Mouse (Mus musculus): ENCODE measurements at regions not wholly inside any gene's neighbourhood (a gene's known extent, or its start where the extent isn't known, plus 50 kb on each side); places are given as distances from the start of the nearest gene placed in this dataset.
A peak's percentile ranks its signal among the peaks of the same experiment; 100 is the strongest.

- no peak overlapping the region for H3K4me3 ChIP-seq (ENCODE audit: low read depth, low read length)
- DNase-seq (ENCODE audit: low spot score) (no peak), ATAC-seq (ENCODE audit: low FRiP score) (no peak)
- WGBS = 95% methylated on average over 8 of the region's 8 CpGs
- H3K9me3 ChIP-seq (ENCODE audit: control insufficient read depth, low read length) = no peaks in the 10 kb centered on the region
- H3K27ac ChIP-seq (ENCODE audit: low read depth, low read length) = no peak overlapping the region
- H3K36me3 ChIP-seq (ENCODE audit: control insufficient read depth, insufficient read depth, low read length) = no peaks in the 10 kb centered on the region
- H3K4me1 ChIP-seq (replicated peaks; ENCODE audit: control insufficient read depth, insufficient read depth, low read length) = no peaks in the 10 kb centered on the region
- no peak overlapping the region for H3K4me2 ChIP-seq (replicated peaks; ENCODE audit: low read depth, low read length)
- no peaks in the 10 kb centered on the region for H3K27me3 ChIP-seq (ENCODE audit: control insufficient read depth, insufficient read depth, low read length)
- no peak overlapping the region for H3K9ac ChIP-seq (ENCODE audit: low read depth, low read length)
Observed at GRCm38 (mm10) chr8:126754361-126754809, 160.6 kb upstream of the Irf2bp2 start.

- H3K4me3 ChIP-seq (ENCODE audit: low read depth, low read length) = no peak overlapping the region
- no peak for DNase-seq (ENCODE audit: low spot score)
- no peak overlapping the region for H3K4me2 ChIP-seq (replicated peaks; ENCODE audit: low read depth, low read length)
- H3K36me3 ChIP-seq (ENCODE audit: control insufficient read depth, insufficient read depth, low read length) = no peaks in the 10 kb centered on the region
- WGBS = 80% methylated on average over 4 of the region's 4 CpGs
- H3K9ac ChIP-seq (ENCODE audit: low read depth, low read length) = no peak overlapping the region
- no peaks in the 10 kb centered on the region for H3K27me3 ChIP-seq (ENCODE audit: control insufficient read depth, insufficient read depth, low read length)
- H3K9me3 ChIP-seq (ENCODE audit: control insufficient read depth, low read length) = no peaks in the 10 kb centered on the region
- no peak overlapping the region for H3K27ac ChIP-seq (ENCODE audit: low read depth, low read length)
- H3K4me1 ChIP-seq (replicated peaks; ENCODE audit: control insufficient read depth, insufficient read depth, low read length) = no peaks in the 10 kb centered on the region
- 0 out of 2 replicates have a peak, but pooled peaks have one; percentile 49 for ATAC-seq (ENCODE audit: low FRiP score)
Observed at GRCm38 (mm10) chr8:126753059-126753855, 159.5 kb upstream of the Irf2bp2 start.

- DNase-seq (ENCODE audit: low spot score) (no peak), ATAC-seq (ENCODE audit: low FRiP score) (no peak)
- Histone ChIP-seq H3K4me3 (ENCODE audit: low read depth, low read length) (no peak overlapping the region), H3K4me1 (replicated peaks; ENCODE audit: control insufficient read depth, insufficient read depth, low read length) (no peaks in the 10 kb centered on the region), H3K27ac (ENCODE audit: low read depth, low read length) (no peak overlapping the region), H3K9ac (ENCODE audit: low read depth, low read length) (no peak overlapping the region), H3K36me3 (ENCODE audit: control insufficient read depth, insufficient read depth, low read length) (no peaks in the 10 kb centered on the region), H3K4me2 (replicated peaks; ENCODE audit: low read depth, low read length) (no peak overlapping the region), H3K27me3 (ENCODE audit: control insufficient read depth, insufficient read depth, low read length) (no peaks in the 10 kb centered on the region), H3K9me3 (ENCODE audit: control insufficient read depth, low read length) (no peaks in the 10 kb centered on the region)
- 81% methylated on average over 6 of the region's 6 CpGs for WGBS
Observed at GRCm38 (mm10) chr8:126751416-126752140, 157.8 kb upstream of the Irf2bp2 start.

- no peak overlapping the region for H3K4me3 ChIP-seq (ENCODE audit: low read depth, low read length)
- H3K9ac ChIP-seq (ENCODE audit: low read depth, low read length) = no peak overlapping the region
- no peaks in the 10 kb centered on the region for H3K9me3 ChIP-seq (ENCODE audit: control insufficient read depth, low read length)
- no peak overlapping the region for H3K27ac ChIP-seq (ENCODE audit: low read depth, low read length)
- no peak overlapping the region for H3K4me2 ChIP-seq (replicated peaks; ENCODE audit: low read depth, low read length)
- no peak for ATAC-seq (ENCODE audit: low FRiP score)
- 70% methylated on average over 18 of the region's 18 CpGs for WGBS
- H3K27me3 ChIP-seq (ENCODE audit: control insufficient read depth, insufficient read depth, low read length) = no peaks in the 10 kb centered on the region
- H3K4me1 ChIP-seq (replicated peaks; ENCODE audit: control insufficient read depth, insufficient read depth, low read length) = no peaks in the 10 kb centered on the region
- DNase-seq (ENCODE audit: low spot score) = no peak
- no peaks in the 10 kb centered on the region for H3K36me3 ChIP-seq (ENCODE audit: control insufficient read depth, insufficient read depth, low read length)
Observed at GRCm38 (mm10) chr8:126745992-126746775, 152.4 kb upstream of the Irf2bp2 start.

- ATAC-seq (ENCODE audit: low FRiP score) (no peak), DNase-seq (ENCODE audit: low spot score) (no peak)
- Histone ChIP-seq H3K4me3 (ENCODE audit: low read depth, low read length) (no peak overlapping the region), H3K9me3 (ENCODE audit: control insufficient read depth, low read length) (no peaks in the 10 kb centered on the region), H3K27me3 (ENCODE audit: control insufficient read depth, insufficient read depth, low read length) (no peaks in the 10 kb centered on the region), H3K9ac (ENCODE audit: low read depth, low read length) (no peak overlapping the region), H3K4me1 (replicated peaks; ENCODE audit: control insufficient read depth, insufficient read depth, low read length) (no peaks in the 10 kb centered on the region), H3K36me3 (ENCODE audit: control insufficient read depth, insufficient read depth, low read length) (no peaks in the 10 kb centered on the region), H3K27ac (ENCODE audit: low read depth, low read length) (no peak overlapping the region), H3K4me2 (replicated peaks; ENCODE audit: low read depth, low read length) (no peak overlapping the region)
- WGBS = 68% methylated on average over 10 of the region's 10 CpGs
Observed at GRCm38 (mm10) chr8:126744747-126745382, 151.1 kb upstream of the Irf2bp2 start.

GRCm38 (mm10) chr8:126743296-126743695 lies 149.5 kb upstream of the Irf2bp2 start:
- no peak overlapping the region for H3K27ac ChIP-seq (ENCODE audit: low read depth, low read length)
- 90% methylated on average over 9 of the region's 9 CpGs for WGBS
- no peaks in the 10 kb centered on the region for H3K27me3 ChIP-seq (ENCODE audit: control insufficient read depth, insufficient read depth, low read length)
- no peak overlapping the region for H3K4me2 ChIP-seq (replicated peaks; ENCODE audit: low read depth, low read length)
- no peaks in the 10 kb centered on the region for H3K9me3 ChIP-seq (ENCODE audit: control insufficient read depth, low read length)
- DNase-seq (ENCODE audit: low spot score) (no peak), ATAC-seq (ENCODE audit: low FRiP score) (no peak)
- H3K9ac ChIP-seq (ENCODE audit: low read depth, low read length) = no peak overlapping the region
- H3K4me3 ChIP-seq (ENCODE audit: low read depth, low read length) = no peak overlapping the region
- H3K4me1 ChIP-seq (replicated peaks; ENCODE audit: control insufficient read depth, insufficient read depth, low read length) = no peaks in the 10 kb centered on the region
- no peaks in the 10 kb centered on the region for H3K36me3 ChIP-seq (ENCODE audit: control insufficient read depth, insufficient read depth, low read length)

- DNase-seq (ENCODE audit: low spot score) = no peak
- 91% methylated on average over 3 of the region's 3 CpGs for WGBS
- H3K27ac ChIP-seq (ENCODE audit: low read depth, low read length) = no peak overlapping the region
Observed at GRCm38 (mm10) chr8:126742081-126742480, 148.3 kb upstream of the Irf2bp2 start.

GRCm38 (mm10) chr8:126741031-126741430 lies 147.2 kb upstream of the Irf2bp2 start:
- no peak overlapping the region for H3K4me3 ChIP-seq (ENCODE audit: low read depth, low read length)
- ATAC-seq (ENCODE audit: low FRiP score) (no peak), DNase-seq (ENCODE audit: low spot score) (no peak)
- H3K27ac ChIP-seq (ENCODE audit: low read depth, low read length) = no peak overlapping the region
- H3K27me3 ChIP-seq (ENCODE audit: control insufficient read depth, insufficient read depth, low read length) = no peaks in the 10 kb centered on the region
- H3K4me1 ChIP-seq (replicated peaks; ENCODE audit: control insufficient read depth, insufficient read depth, low read length) = no peaks in the 10 kb centered on the region; the same call in 1 of the 2 replicates
- 78% methylated on average over 3 of the region's 3 CpGs for WGBS
- no peak overlapping the region for H3K9ac ChIP-seq (ENCODE audit: low read depth, low read length)
- H3K36me3 ChIP-seq (ENCODE audit: control insufficient read depth, insufficient read depth, low read length) = no peaks in the 10 kb centered on the region
- no peaks in the 10 kb centered on the region for H3K9me3 ChIP-seq (ENCODE audit: control insufficient read depth, low read length)
- no peak overlapping the region for H3K4me2 ChIP-seq (replicated peaks; ENCODE audit: low read depth, low read length)

More at GRCm38 (mm10) chr8:126742081-126742480, 148.3 kb upstream of the Irf2bp2 start:
- Histone ChIP-seq H3K27me3 (ENCODE audit: control insufficient read depth, insufficient read depth, low read length) (no peaks in the 10 kb centered on the region), H3K36me3 (ENCODE audit: control insufficient read depth, insufficient read depth, low read length) (no peaks in the 10 kb centered on the region), H3K4me1 (replicated peaks; ENCODE audit: control insufficient read depth, insufficient read depth, low read length) (no peaks in the 10 kb centered on the region), H3K4me3 (ENCODE audit: low read depth, low read length) (no peak overlapping the region), H3K4me2 (replicated peaks; ENCODE audit: low read depth, low read length) (no peak overlapping the region), H3K9me3 (ENCODE audit: control insufficient read depth, low read length) (no peaks in the 10 kb centered on the region), H3K9ac (ENCODE audit: low read depth, low read length) (no peak overlapping the region)
- no peak for ATAC-seq (ENCODE audit: low FRiP score)

All from hindbrain, embryonic 11.5 days (tissue).